Mouse (Mus musculus) cerebellum, adult (tissue): ENCODE results near the gene Cadps2.

Experiments used
- ATAC-seq: cut with Nextera tagmentation; 2 replicates; pipeline ENCODE4 v1.9.2; 2017; ENCODE audit warnings: mild to moderate bottlenecking, moderate library complexity, mixed read lengths; ENCODE audit not compliant: insufficient number of reproducible peaks, low FRiP score, low TSS enrichment

Gene Cadps2

GRCm38 (mm10) chr6:23383004-23383347 lies 456.2 kb downstream of the Cadps2 start:
- ATAC-seq: no peak

GRCm38 (mm10) chr6:23382283-23383003 lies 456.8 kb downstream of the Cadps2 start:
- no peak for ATAC-seq

GRCm38 (mm10) chr6:23376327-23376726 lies 462.9 kb downstream of the Cadps2 start:
- no peak for ATAC-seq

DNA sequence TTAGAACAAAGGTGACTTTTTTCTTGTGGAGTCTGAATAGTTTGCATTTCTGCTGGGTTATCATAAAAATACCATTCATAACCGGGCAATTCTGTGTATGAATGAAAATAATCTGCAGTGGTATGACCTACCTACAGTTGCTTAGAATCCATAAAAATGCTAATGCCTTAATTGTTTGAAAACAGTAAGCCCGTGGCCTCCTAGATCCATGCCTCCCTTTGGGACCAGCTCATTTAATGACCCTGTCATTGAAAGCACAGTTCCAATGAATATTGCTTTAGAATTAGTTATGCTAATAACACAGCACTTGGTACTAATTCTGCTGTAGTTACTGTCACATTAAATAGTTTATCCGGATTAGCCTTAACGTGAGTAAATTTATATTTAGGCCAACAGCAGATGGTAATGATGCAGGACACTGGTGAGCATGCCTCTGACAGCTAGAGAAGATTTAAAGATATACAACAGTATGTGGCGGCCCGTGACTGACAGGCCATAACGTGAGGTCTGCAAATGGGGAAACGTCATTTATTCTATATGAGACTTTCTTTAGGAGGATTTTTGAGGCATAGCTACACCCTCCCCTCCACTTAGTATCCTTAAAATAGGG lies 477.3 kb downstream of the Cadps2 start:
- ATAC-seq: no peak

GRCm38 (mm10) chr6:23360596-23360995 lies 478.6 kb downstream of the Cadps2 start:
- ATAC-seq: no peak

- no peak for ATAC-seq
Measured at GRCm38 (mm10) chr6:23356141-23356540, 483.1 kb downstream of the Cadps2 start.

DNA sequence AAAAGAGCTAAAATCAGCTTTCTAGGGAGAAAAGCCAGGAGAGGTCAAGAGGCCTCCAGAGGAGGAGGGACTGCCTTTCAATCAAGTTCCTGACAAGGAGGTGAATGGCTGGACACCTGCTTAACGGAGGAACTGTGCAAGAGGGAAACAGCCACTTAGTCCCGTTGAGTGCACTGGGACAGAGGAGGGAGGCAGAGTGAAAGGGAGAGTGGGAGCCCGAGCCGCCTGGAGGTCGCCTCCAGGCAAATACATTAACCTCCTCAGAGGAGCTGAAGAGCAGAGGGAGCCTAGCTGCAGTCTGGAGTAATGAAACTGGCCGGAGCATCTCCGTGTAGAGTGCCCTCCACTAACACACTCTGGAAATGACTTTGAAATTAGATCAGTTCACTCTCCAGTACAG lies 485.7 kb downstream of the Cadps2 start:
- no peak for ATAC-seq

GRCm38 (mm10) chr6:23337411-23338063 lies 501.7 kb downstream of the Cadps2 start:
- ATAC-seq: no peak

DNA sequence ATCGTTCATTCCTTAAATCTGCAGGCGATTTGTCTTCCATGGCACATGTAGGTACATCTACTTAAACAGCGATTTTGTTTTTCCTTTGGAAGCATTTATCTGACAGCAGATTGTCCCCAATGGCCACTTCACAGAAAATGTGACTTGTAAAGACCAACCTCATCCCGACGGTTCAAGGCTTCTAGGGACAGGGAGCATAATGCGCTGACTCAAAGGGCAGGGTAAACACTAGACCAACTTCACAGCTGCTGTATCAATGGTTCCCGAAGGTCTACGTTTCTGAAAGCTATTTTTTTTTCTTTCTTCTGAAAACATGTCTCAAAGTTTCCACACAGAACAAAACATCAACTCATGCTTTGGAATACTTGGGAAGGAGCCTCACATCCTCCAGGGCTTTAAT lies 524.3 kb downstream of the Cadps2 start:
- no peak for ATAC-seq

DNA sequence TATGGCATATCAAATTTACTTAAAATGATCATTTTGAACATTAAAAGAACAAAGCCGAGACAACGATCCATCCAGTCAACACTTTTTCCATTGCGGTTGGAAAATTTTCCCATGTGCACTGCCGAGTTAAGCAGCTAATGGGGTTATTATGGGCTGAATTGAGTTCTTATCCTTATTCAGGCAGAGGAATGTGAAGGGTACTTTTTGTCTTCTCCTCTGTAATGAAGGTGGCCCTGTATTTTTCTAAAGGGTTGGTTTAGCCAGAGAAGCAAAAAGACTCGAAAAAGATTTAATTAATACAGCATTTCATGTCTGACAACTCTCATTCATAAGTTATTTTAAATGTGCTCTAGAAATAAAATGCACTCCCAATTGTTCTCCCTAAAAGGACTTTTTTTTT lies 524.9 kb downstream of the Cadps2 start:
- no peak for ATAC-seq

DNA sequence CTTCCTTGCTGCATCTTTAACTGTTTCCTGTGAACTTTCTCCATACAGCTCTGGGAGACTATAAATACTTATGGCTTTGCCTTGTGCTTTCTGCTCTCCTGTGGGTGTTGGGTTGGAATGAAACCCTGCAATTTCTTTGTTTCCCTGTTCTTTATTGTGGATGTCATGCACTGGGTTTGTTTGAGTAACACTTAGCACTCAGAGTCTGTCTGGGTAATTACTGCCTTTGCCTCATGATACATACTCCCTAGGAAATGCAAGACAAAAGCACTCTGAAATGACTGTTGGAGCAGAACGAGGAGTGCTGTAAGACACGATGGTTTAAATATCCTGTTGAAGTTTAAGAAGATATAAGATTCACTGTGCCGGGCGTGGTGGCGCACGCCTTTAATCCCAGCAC lies 533.2 kb downstream of the Cadps2 start:
- no peak for ATAC-seq

- peak; percentile 95 for ATAC-seq
Measured at GRCm38 (mm10) chr6:23298596-23298995, 540.6 kb downstream of the Cadps2 start.

GRCm38 (mm10) chr6:23294685-23295084 lies 544.5 kb downstream of the Cadps2 start:
- no peak for ATAC-seq

DNA sequence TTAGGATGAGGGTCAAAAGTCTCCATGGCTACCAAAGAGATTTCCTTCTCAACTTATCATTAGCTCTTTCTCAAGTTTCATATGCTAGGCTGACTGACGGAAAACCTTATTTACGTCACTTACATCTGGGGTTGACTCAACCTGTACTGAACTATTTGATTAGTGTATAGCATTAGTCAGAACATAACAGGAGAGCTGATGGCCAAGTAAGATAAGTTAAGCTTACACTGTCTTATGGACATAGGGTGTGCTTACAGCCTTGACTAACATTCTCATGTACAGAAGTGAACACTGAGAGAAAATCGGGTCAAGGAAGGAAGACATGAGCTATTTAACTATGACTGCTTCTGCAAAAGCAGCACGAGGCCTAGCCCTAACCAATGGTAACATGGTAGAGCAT lies 550.5 kb downstream of the Cadps2 start:
- no peak for ATAC-seq

DNA sequence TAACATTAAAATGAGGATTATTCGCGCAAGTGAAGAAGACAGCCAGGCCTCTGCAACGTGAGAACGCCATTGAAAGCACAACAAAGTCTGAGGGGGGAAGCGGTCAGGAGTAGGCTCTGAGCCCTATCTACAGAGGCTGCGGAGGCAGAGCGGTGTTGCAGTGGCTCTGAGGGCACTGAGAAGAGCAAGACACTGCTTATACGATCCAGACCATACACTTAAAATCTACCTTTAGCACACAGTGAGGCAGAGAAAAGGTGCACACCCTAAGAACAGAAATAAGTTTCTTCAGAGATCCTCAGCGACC lies 557.8 kb downstream of the Cadps2 start:
- no peak for ATAC-seq

DNA sequence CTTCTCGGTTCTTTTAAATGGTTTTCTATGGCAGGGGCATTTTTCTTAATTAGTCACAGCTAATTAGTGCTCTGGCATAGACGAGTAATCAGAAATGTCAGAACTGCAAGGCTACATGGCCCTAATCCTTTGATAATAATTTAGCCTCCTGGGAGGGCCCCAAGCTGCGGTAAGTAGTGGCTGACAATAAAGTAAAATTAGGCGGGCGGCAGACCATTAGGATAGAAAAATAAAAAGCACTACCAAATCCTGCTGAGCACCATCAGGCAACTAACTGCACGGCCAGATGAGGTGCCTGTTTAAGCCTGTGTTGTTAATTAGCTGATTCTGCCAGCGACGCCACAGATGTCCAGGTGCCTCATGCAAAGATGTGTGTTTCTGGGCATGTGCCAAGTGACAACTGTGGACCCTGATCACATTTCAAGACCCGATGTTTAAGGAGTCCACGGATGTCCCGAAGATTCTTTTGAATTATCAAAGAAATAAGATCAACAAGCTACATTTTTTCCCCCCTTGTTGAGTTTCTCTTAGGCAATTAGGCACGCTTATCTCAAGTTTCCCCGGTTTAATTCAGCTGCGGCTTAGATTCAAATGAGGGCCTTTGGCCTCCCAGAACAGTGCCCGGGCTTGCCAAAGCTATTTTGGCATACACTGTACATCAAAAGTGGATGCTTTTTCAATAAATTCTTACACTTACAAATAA lies 558.3 kb downstream of the Cadps2 start:
- no peak for ATAC-seq

GRCm38 (mm10) chr6:23273483-23273882 lies 565.7 kb downstream of the Cadps2 start:
- no peak for ATAC-seq

DNA sequence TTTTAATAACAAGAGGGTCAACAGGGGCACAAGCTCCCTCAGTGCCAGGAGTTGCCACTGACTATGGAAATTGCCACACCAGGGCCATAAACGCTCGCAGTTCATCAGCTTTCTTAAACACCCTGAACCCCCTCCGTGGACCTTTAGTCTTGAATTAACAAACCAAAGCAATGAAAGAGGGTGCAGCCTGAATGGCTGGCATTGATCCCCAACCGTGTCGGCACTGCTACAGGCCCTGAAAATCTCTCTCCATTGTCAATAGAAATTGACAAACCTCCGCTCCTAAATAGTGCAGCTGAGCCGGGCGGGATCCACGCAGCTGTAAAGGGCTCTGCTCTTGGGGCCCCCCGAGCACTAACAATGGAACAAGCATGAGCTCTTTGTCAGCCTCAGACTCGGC lies 566.2 kb downstream of the Cadps2 start:
- ATAC-seq: no peak

DNA sequence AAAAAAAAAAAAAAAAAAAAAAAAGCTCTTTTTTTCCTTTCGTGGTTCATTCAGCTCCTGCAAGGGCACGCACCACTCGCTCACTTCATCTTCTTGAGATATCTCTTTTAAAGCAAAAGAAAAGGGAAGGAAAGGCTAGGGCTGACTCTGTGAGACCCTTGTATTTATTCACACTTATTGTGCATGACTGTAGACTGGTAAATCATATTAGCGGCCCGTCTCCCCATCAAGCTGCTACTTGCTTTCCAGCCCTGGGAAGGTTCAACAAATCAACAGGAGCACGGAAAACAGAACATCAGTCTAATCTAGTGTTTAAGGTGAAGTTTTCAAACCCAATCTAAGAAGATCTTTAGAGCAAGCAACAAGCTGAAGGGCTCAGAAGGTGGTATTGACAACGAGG lies 566.7 kb downstream of the Cadps2 start:
- no peak for ATAC-seq

- no peak for ATAC-seq
Measured at GRCm38 (mm10) chr6:23260738-23261050, 578.5 kb downstream of the Cadps2 start.

DNA sequence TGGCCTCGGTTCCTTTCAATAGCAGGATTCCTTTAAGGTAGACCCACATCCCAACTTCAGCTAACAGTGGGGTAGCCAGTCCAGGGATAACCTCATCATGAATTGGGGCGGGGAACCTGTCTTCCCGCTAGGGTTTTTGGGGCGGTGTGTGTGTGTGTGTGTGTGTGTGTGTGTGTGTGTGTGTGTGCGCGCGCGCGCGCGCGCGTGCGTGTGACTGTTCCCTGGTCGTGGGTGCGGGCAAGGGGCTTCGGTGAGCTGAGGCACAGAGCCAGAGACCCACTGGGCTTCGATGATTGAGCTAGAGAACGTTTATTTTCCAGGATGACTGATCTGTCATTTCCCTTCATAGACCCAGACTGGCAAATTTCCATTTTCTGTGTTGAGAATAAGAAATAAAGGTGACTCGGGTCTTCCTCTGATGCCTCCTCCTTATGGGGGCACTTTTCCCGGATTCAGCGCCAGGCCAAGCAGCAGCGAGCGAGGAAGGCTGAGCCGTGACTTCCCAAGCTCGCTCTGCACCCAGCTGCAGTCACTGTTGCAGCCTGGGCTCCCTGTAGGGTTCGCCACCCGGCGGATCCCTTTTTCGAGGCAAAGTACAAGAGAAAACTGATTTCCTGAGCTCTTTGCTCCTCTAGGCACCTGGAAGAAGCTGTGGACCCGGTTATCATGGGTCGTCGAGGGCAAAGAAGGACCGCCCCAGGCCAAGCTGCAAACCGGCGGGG lies 579.0 kb downstream of the Cadps2 start:
- ATAC-seq: no peak
